Mouse (Mus musculus): Measurements from ENCODE around the gene Gtf2f1. TPM values are rescaled to one million over a fixed set of nuclear protein-coding genes. Genes with fewer than 3 reads are reported as not detected.

The Gtf2f1 gene
- polyA plus RNA-seq, 1 experiment from 2014 or later = 61.3 TPM

GRCm38 (mm10) chr17:56982013-56982412 lies 29.1 kb downstream of the Gtf2f1 start, which contains the start of gene Acer1:
TSS of gene Acer1 (minus strand) at chr17:56982126.
- H3K9ac ChIP-seq (ENCODE audit: low read length) = no peak within 1 kb of the TSS
- no peak for ATAC-seq (ENCODE audit: low read depth)
- H3K4me1 ChIP-seq (replicated peaks; ENCODE audit: control insufficient read depth, insufficient read depth, low read length) = no peaks in the 10 kb centered on the region
- H3K9me3 ChIP-seq (ENCODE audit: control insufficient read depth, low read length) = no peaks in the 10 kb centered on the region
- no peaks in the 10 kb centered on the region for H3K27me3 ChIP-seq (ENCODE audit: control insufficient read depth, insufficient read depth, low read depth, low read length)
- H3K36me3 ChIP-seq (ENCODE audit: control insufficient read depth, insufficient read depth, low read length) = no peaks in the 10 kb centered on the region
- H3K27ac ChIP-seq (ENCODE audit: low read length) = no peak within 1 kb of the TSS
- WGBS = 68% methylated on average over 5 of the region's 5 CpGs
- H3K4me3 ChIP-seq (ENCODE audit: low read length) = no peak within 1 kb of the TSS
- H3K4me2 ChIP-seq (ENCODE audit: low read depth, low read length) = no peak within 1 kb of the TSS

GRCm38 (mm10) chr17:56981049-56981448 lies 30.0 kb downstream of the Gtf2f1 start:
- H3K36me3 ChIP-seq (ENCODE audit: control insufficient read depth, insufficient read depth, low read length) = no peaks in the 10 kb centered on the region
- H3K27me3 ChIP-seq (ENCODE audit: control insufficient read depth, insufficient read depth, low read depth, low read length) = no peaks in the 10 kb centered on the region
- no peaks in the 10 kb centered on the region for H3K4me1 ChIP-seq (replicated peaks; ENCODE audit: control insufficient read depth, insufficient read depth, low read length)
- H3K4me3 ChIP-seq (ENCODE audit: low read length) = no peak overlapping the region
- ATAC-seq (ENCODE audit: low read depth) = no peak
- no peak overlapping the region for H3K27ac ChIP-seq (ENCODE audit: low read length)
- H3K9ac ChIP-seq (ENCODE audit: low read length) = no peak overlapping the region
- H3K9me3 ChIP-seq (ENCODE audit: control insufficient read depth, low read length) = no peaks in the 10 kb centered on the region
- WGBS = 68% methylated on average over 7 of the region's 7 CpGs
- no peak overlapping the region for H3K4me2 ChIP-seq (ENCODE audit: low read depth, low read length)

- Histone ChIP-seq H3K4me2 (ENCODE audit: low read depth, low read length) (no peak overlapping the region), H3K9me3 (ENCODE audit: control insufficient read depth, low read length) (no peaks in the 10 kb centered on the region), H3K27me3 (ENCODE audit: control insufficient read depth, insufficient read depth, low read depth, low read length) (no peaks in the 10 kb centered on the region), H3K27ac (ENCODE audit: low read length) (no peak overlapping the region), H3K36me3 (ENCODE audit: control insufficient read depth, insufficient read depth, low read length) (no peaks in the 10 kb centered on the region), H3K9ac (ENCODE audit: low read length) (no peak overlapping the region), H3K4me1 (replicated peaks; ENCODE audit: control insufficient read depth, insufficient read depth, low read length) (no peaks in the 10 kb centered on the region), H3K4me3 (ENCODE audit: low read length) (no peak overlapping the region)
- 60% methylated on average over 4 of the region's 8 CpGs for WGBS
- no peak for ATAC-seq (ENCODE audit: low read depth)
Measured at GRCm38 (mm10) chr17:56979524-56979923, 31.6 kb downstream of the Gtf2f1 start.

- no peak overlapping the region for H3K9ac ChIP-seq (ENCODE audit: low read length)
- H3K27me3 ChIP-seq (ENCODE audit: control insufficient read depth, insufficient read depth, low read depth, low read length) = no peaks in the 10 kb centered on the region
- H3K9me3 ChIP-seq (ENCODE audit: control insufficient read depth, low read length) = no peaks in the 10 kb centered on the region
- no peak overlapping the region for H3K4me3 ChIP-seq (ENCODE audit: low read length)
- 58% methylated on average over 8 of the region's 8 CpGs for WGBS
- no peak overlapping the region for H3K27ac ChIP-seq (ENCODE audit: low read length)
- H3K4me2 ChIP-seq (ENCODE audit: low read depth, low read length) = no peak overlapping the region
- ATAC-seq (ENCODE audit: low read depth) = no peak
- no peaks in the 10 kb centered on the region for H3K36me3 ChIP-seq (ENCODE audit: control insufficient read depth, insufficient read depth, low read length)
- no peaks in the 10 kb centered on the region for H3K4me1 ChIP-seq (replicated peaks; ENCODE audit: control insufficient read depth, insufficient read depth, low read length)
Measured at GRCm38 (mm10) chr17:56976531-56977390, 34.3 kb downstream of the Gtf2f1 start.

- H3K27me3 ChIP-seq (ENCODE audit: control insufficient read depth, insufficient read depth, low read depth, low read length) = no peaks in the 10 kb centered on the region
- H3K27ac ChIP-seq (ENCODE audit: low read length) = no peak overlapping the region
- H3K4me3 ChIP-seq (ENCODE audit: low read length) = no peak overlapping the region
- H3K4me1 ChIP-seq (replicated peaks; ENCODE audit: control insufficient read depth, insufficient read depth, low read length) = no peaks in the 10 kb centered on the region
- ATAC-seq (ENCODE audit: low read depth) = no peak
- H3K36me3 ChIP-seq (ENCODE audit: control insufficient read depth, insufficient read depth, low read length) = no peaks in the 10 kb centered on the region
- no peak overlapping the region for H3K9ac ChIP-seq (ENCODE audit: low read length)
- no peak overlapping the region for H3K4me2 ChIP-seq (ENCODE audit: low read depth, low read length)
- WGBS = 68% methylated on average over 3 of the region's 3 CpGs
- H3K9me3 ChIP-seq (ENCODE audit: control insufficient read depth, low read length) = no peaks in the 10 kb centered on the region
Measured at GRCm38 (mm10) chr17:56975391-56975790, 35.7 kb downstream of the Gtf2f1 start.

- no peak overlapping the region for H3K27ac ChIP-seq (ENCODE audit: low read length)
- no peak overlapping the region for H3K9ac ChIP-seq (ENCODE audit: low read length)
- H3K36me3 ChIP-seq (ENCODE audit: control insufficient read depth, insufficient read depth, low read length) = no peaks in the 10 kb centered on the region
- no peak overlapping the region for H3K4me2 ChIP-seq (ENCODE audit: low read depth, low read length)
- no peaks in the 10 kb centered on the region for H3K9me3 ChIP-seq (ENCODE audit: control insufficient read depth, low read length)
- no peak for ATAC-seq (ENCODE audit: low read depth)
- WGBS = 65% methylated on average over 5 of the region's 5 CpGs
- no peaks in the 10 kb centered on the region; the same call in 1 of the 2 replicates for H3K27me3 ChIP-seq (ENCODE audit: control insufficient read depth, insufficient read depth, low read depth, low read length)
- no peaks in the 10 kb centered on the region for H3K4me1 ChIP-seq (replicated peaks; ENCODE audit: control insufficient read depth, insufficient read depth, low read length)
- H3K4me3 ChIP-seq (ENCODE audit: low read length) = no peak overlapping the region
Measured at GRCm38 (mm10) chr17:56974708-56975240, 36.3 kb downstream of the Gtf2f1 start.

- no peak for ATAC-seq (ENCODE audit: low read depth)
- Histone ChIP-seq H3K27ac (ENCODE audit: low read length) (no peak overlapping the region), H3K4me3 (ENCODE audit: low read length) (no peak overlapping the region), H3K4me2 (ENCODE audit: low read depth, low read length) (no peak overlapping the region), H3K36me3 (ENCODE audit: control insufficient read depth, insufficient read depth, low read length) (no peaks in the 10 kb centered on the region), H3K9ac (ENCODE audit: low read length) (no peak overlapping the region), H3K4me1 (replicated peaks; ENCODE audit: control insufficient read depth, insufficient read depth, low read length) (no peaks in the 10 kb centered on the region), H3K27me3 (ENCODE audit: control insufficient read depth, insufficient read depth, low read depth, low read length) (no peaks in the 10 kb centered on the region; the same call in 1 of the 2 replicates), H3K9me3 (ENCODE audit: control insufficient read depth, low read length) (no peaks in the 10 kb centered on the region)
- WGBS = 58% methylated on average over 13 of the region's 14 CpGs
Measured at GRCm38 (mm10) chr17:56973956-56974707, 37.0 kb downstream of the Gtf2f1 start.

- ATAC-seq (ENCODE audit: low read depth) = no peak
Measured at GRCm38 (mm10) chr17:56970081-56970480, 41.0 kb downstream of the Gtf2f1 start.

GRCm38 (mm10) chr17:56969321-56969720 lies 41.8 kb downstream of the Gtf2f1 start:
- H3K4me2 ChIP-seq (ENCODE audit: low read depth, low read length) = no peak overlapping the region
- no peaks in the 10 kb centered on the region for H3K36me3 ChIP-seq (ENCODE audit: control insufficient read depth, insufficient read depth, low read length)
- no peak overlapping the region for H3K4me3 ChIP-seq (ENCODE audit: low read length)
- H3K27me3 ChIP-seq (ENCODE audit: control insufficient read depth, insufficient read depth, low read depth, low read length) = no peaks in the 10 kb centered on the region; the same call in 1 of the 2 replicates
- H3K4me1 ChIP-seq (replicated peaks; ENCODE audit: control insufficient read depth, insufficient read depth, low read length) = no peaks in the 10 kb centered on the region
- H3K9me3 ChIP-seq (ENCODE audit: control insufficient read depth, low read length) = no peaks in the 10 kb centered on the region
- WGBS = 45% methylated on average over 3 of the region's 3 CpGs
- ATAC-seq (ENCODE audit: low read depth) = no peak
- H3K9ac ChIP-seq (ENCODE audit: low read length) = no peak overlapping the region
- no peak overlapping the region for H3K27ac ChIP-seq (ENCODE audit: low read length)

More at GRCm38 (mm10) chr17:56970081-56970480, 41.0 kb downstream of the Gtf2f1 start:
- Histone ChIP-seq H3K4me3 (ENCODE audit: low read length) (no peak overlapping the region), H3K36me3 (ENCODE audit: control insufficient read depth, insufficient read depth, low read length) (no peaks in the 10 kb centered on the region), H3K27ac (ENCODE audit: low read length) (no peak overlapping the region), H3K9ac (ENCODE audit: low read length) (no peak overlapping the region), H3K4me1 (replicated peaks; ENCODE audit: control insufficient read depth, insufficient read depth, low read length) (no peaks in the 10 kb centered on the region), H3K27me3 (ENCODE audit: control insufficient read depth, insufficient read depth, low read depth, low read length) (no peaks in the 10 kb centered on the region; the same call in 1 of the 2 replicates), H3K4me2 (ENCODE audit: low read depth, low read length) (no peak overlapping the region), H3K9me3 (ENCODE audit: control insufficient read depth, low read length) (no peaks in the 10 kb centered on the region)
- WGBS = 57% methylated on average over 5 of the region's 5 CpGs

Data from lung, embryonic 16.5 days (tissue).